ENCODE assay signal across 7 mouse cellular contexts in genomic region chr16:32277308-32278256, GRCm38 (mm10). TPM values are rescaled to one million over a fixed set of nuclear protein-coding genes. Genes with fewer than 3 reads are reported as not detected.
DNase-seq lines count a peak whose midpoint lies in the region; ATAC-seq lines count a peak whose summit lies in the region.

Gene Rnf168 (plus strand): TSS chr16:32277459.

- DNase-seq in adrenal gland, postnatal 10 days, result peak; percentile 95
- peak; percentile 93 for DNase-seq in embryonic facial prominence, embryonic 10.5 days (ENCODE audit: low spot score)
- peak; percentile 99 for DNase-seq in heart, adult 11 months
- DNase-seq in kidney, adult 18-20 months, result peak; percentile 93
- DNase-seq in limb, embryonic 11.5 days (ENCODE audit: low spot score), result peak; percentile 93
- peak; percentile 93 for DNase-seq in midbrain, embryonic 14.5 days
- DNase-seq in spleen, adult 18-20 months, result peak; percentile 71 to 79

- ATAC-seq in limb, embryonic 11.5 days (ENCODE audit: insufficient number of reproducible peaks, low FRiP score, low TSS enrichment, low read depth), result peak; percentile 86
- peak; percentile 83 for ATAC-seq in midbrain, embryonic 14.5 days (ENCODE audit: low FRiP score, low TSS enrichment)

- peak within 1 kb of the TSS; percentile 87 for H3K4me3 ChIP-seq in embryonic facial prominence, embryonic 10.5 days
- H3K4me3 ChIP-seq in limb, embryonic 11.5 days (ENCODE audit: low read depth, low read length), result peak within 1 kb of the TSS; percentile 85
- H3K4me3 ChIP-seq in midbrain, embryonic 14.5 days (replicated peaks; ENCODE audit: low read depth, low read length), result peak within 1 kb of the TSS; percentile 88

- no peaks in the 10 kb centered on the region for H3K27me3 ChIP-seq in embryonic facial prominence, embryonic 10.5 days (replicated peaks; ENCODE audit: low read depth, poor library complexity, severe bottlenecking)
- H3K27me3 ChIP-seq in limb, embryonic 11.5 days (ENCODE audit: control insufficient read depth, insufficient read depth, low read length), result no peaks in the 10 kb centered on the region
- no peaks in the 10 kb centered on the region for H3K27me3 ChIP-seq in midbrain, embryonic 14.5 days (ENCODE audit: control insufficient read depth, insufficient read depth, low read length)

- H3K27ac ChIP-seq in embryonic facial prominence, embryonic 10.5 days (replicated peaks), result peak within 1 kb of the TSS; percentile 95
- peak within 1 kb of the TSS; percentile 74 for H3K27ac ChIP-seq in limb, embryonic 11.5 days (replicated peaks; ENCODE audit: low read depth, low read length)
- peak within 1 kb of the TSS; percentile 94 for H3K27ac ChIP-seq in midbrain, embryonic 14.5 days (replicated peaks; ENCODE audit: low read depth, low read length)

- H3K9ac ChIP-seq in limb, embryonic 11.5 days (ENCODE audit: low read length), result peak within 1 kb of the TSS; percentile 75
- H3K9ac ChIP-seq in midbrain, embryonic 14.5 days (replicated peaks; ENCODE audit: low read length), result peak within 1 kb of the TSS; percentile 91

- H3K36me3 ChIP-seq in embryonic facial prominence, embryonic 10.5 days (replicated peaks), result peaks cover 33% of the 10 kb centered on the region
- peaks cover 6% of the 10 kb centered on the region; the same call in 1 of the 2 replicates for H3K36me3 ChIP-seq in limb, embryonic 11.5 days (ENCODE audit: control insufficient read depth, insufficient read depth, low read length)
- no peaks in the 10 kb centered on the region for H3K36me3 ChIP-seq in midbrain, embryonic 14.5 days (ENCODE audit: control insufficient read depth, insufficient read depth, low read length)

- H3K4me2 ChIP-seq in limb, embryonic 11.5 days (ENCODE audit: low read depth, severe bottlenecking), result peak within 1 kb of the TSS; percentile 59
- H3K4me2 ChIP-seq in midbrain, embryonic 14.5 days (ENCODE audit: low read length), result peak within 1 kb of the TSS; percentile 58

- peaks cover 9% of the 10 kb centered on the region; the same call in 1 of the 2 replicates for H3K9me3 ChIP-seq in embryonic facial prominence, embryonic 10.5 days
- 0 out of 2 replicates have a peak, but pooled peaks cover 6% of the 10 kb centered on the region for H3K9me3 ChIP-seq in limb, embryonic 11.5 days (ENCODE audit: control insufficient read depth, low read length)
- H3K9me3 ChIP-seq in midbrain, embryonic 14.5 days (ENCODE audit: control insufficient read depth, low read length), result no peaks in the 10 kb centered on the region

- under 1% methylated on average over 75 of the region's 75 CpGs for WGBS in embryonic facial prominence, embryonic 10.5 days
- WGBS in limb, embryonic 11.5 days, result under 1% methylated on average over 74 of the region's 75 CpGs
- WGBS in midbrain, embryonic 14.5 days, result under 1% methylated on average over 75 of the region's 75 CpGs

- H3K4me1 ChIP-seq in embryonic facial prominence, embryonic 10.5 days, result peaks cover 25% of the 10 kb centered on the region
- H3K4me1 ChIP-seq in limb, embryonic 11.5 days (ENCODE audit: control insufficient read depth, insufficient read depth, low read length), result peaks cover 3% of the 10 kb centered on the region; the same call in 1 of the 2 replicates
- H3K4me1 ChIP-seq in midbrain, embryonic 14.5 days (ENCODE audit: control insufficient read depth, insufficient read depth, low read length), result peaks cover 23% of the 10 kb centered on the region

RNA-seq across cellular contexts. Expression of gene Rnf168, which starts in this region (rescaled TPM):
- 10 to 100 TPM; 20.6 to 21.3 TPM for total RNA-seq in adrenal gland, postnatal 10 days (2021)
- 29.0 and 33.9 TPM in 2 replicates for polyA plus RNA-seq in embryonic facial prominence, embryonic 10.5 days (2016; fragmentation: Nextera tagmentation; extraction: Ambion mirVana)
- polyA plus RNA-seq in limb, embryonic 11.5 days (2014; fragmentation: Nextera tagmentation; extraction: Ambion mirVana), result 25.0 and 27.9 TPM in 2 replicates
- 22.0 and 25.7 TPM in 2 replicates for polyA plus RNA-seq in midbrain, embryonic 14.5 days (2014; fragmentation: Nextera tagmentation; extraction: Ambion mirVana)

Comparison
In these comparisons a context has a peak if more than half of its experiments do, and no peak if none do; other contexts are left out.
1. Peak in every context shown above with its lines: DNase-seq, ATAC-seq, H3K4me3 ChIP-seq and H3K27ac ChIP-seq.